Mouse (Mus musculus) MEL (cell line): ENCODE measurements around the gene Vpreb1. TPM values are rescaled to one million over a fixed set of nuclear protein-coding genes. Genes with fewer than 3 reads are reported as not detected.

ENCODE experiments used
- DNase-seq: peaks from one replicate; pipeline ENCODE4 v3.0.0; 2011; ENCODE audit warnings: low read depth, low spot score
- H3K27ac ChIP-seq: 2 replicates; pipeline ENCODE4 v1.5.1; 2012; ENCODE audit warnings: low read depth, mild to moderate bottlenecking, control low read depth, low read length, moderate library complexity; ENCODE audit not compliant: control insufficient read depth
- H3K27me3 ChIP-seq, 2 experiments: fragments of 150-350 bp in 1 of 2; sonication (generic) in 1 of 2; 2 replicates each; pipeline ENCODE4 v1.6.1; 2012; ENCODE audit warnings: low read length in 2 of 2, mild to moderate bottlenecking in 2 of 2, improper control_type of control experiment in 1 of 2, moderate library complexity in 1 of 2; ENCODE audit not compliant: insufficient read depth in 2 of 2, control insufficient read depth in 1 of 2
- H3K36me3 ChIP-seq, 2 experiments: 2 replicates each; pipeline ENCODE4 v1.6.1; 2012 to 2014; ENCODE audit warnings: low read length in 2 of 2, improper control_type of control experiment in 1 of 2, inconsistent platforms in 1 of 2, mild to moderate bottlenecking in 1 of 2; ENCODE audit not compliant: insufficient read depth in 2 of 2, control insufficient read depth in 1 of 2
- H3K4me1 ChIP-seq, 2 experiments: fragments of 150-350 bp in 1 of 2; sonication (generic) in 1 of 2; 2 replicates each; pipeline ENCODE4 v1.6.1; 2012; ENCODE audit warnings: low read length in 2 of 2, improper control_type of control experiment in 1 of 2, mild to moderate bottlenecking in 1 of 2; ENCODE audit not compliant: insufficient read depth in 2 of 2, control insufficient read depth in 1 of 2
- H3K4me3 ChIP-seq, 2 experiments: fragments of 150-350 bp in 1 of 2; sonication (generic) in 1 of 2; 2 replicates each; pipeline ENCODE4 v1.5.1; 2012; ENCODE audit warnings: low read depth in 2 of 2, low read length in 2 of 2, mild to moderate bottlenecking in 2 of 2, moderate library complexity in 2 of 2, control low read depth in 1 of 2, improper control_type of control experiment in 1 of 2; ENCODE audit not compliant: control insufficient read depth in 1 of 2, insufficient read depth in 1 of 2
- H3K79me2 ChIP-seq: 2 replicates; pipeline ENCODE4 v1.6.1; 2012; ENCODE audit warnings: mild to moderate bottlenecking, low read length, moderate library complexity; ENCODE audit not compliant: control insufficient read depth, poor library complexity, insufficient read depth
- H3K9ac ChIP-seq: 2 replicates; pipeline ENCODE4 v1.6.1; 2012; ENCODE audit warnings: low read depth, mild to moderate bottlenecking, control low read depth, low read length, moderate library complexity; ENCODE audit not compliant: control insufficient read depth, poor library complexity, severe bottlenecking
- H3K9me3 ChIP-seq: fragments of 150-350 bp; sonication (generic); replicated peaks from 2 replicates; pipeline ENCODE4 v1.6.1; 2012; ENCODE audit warnings: mild to moderate bottlenecking, low read length, improper control_type of control experiment, moderate library complexity; ENCODE audit not compliant: insufficient read depth
- CHD1 ChIP-seq: IDR thresholded peaks from 2 replicates; pipeline ENCODE4 v1.6.1; 2012; ENCODE audit warnings: low read depth, mild to moderate bottlenecking, inconsistent platforms, low read length, improper control_type of control experiment
- CHD2 ChIP-seq: IDR thresholded peaks from 2 replicates; pipeline ENCODE4 v1.6.1; 2011; ENCODE audit warnings: low read length, improper control_type of control experiment
- E2F4 ChIP-seq: IDR thresholded peaks from 2 replicates; pipeline ENCODE4 v1.6.1; 2011; ENCODE audit warnings: low read depth, low read length, improper control_type of control experiment, borderline replicate concordance
- ELF1 ChIP-seq: IDR thresholded peaks from 2 replicates; pipeline ENCODE4 v1.6.1; 2014; ENCODE audit warnings: low read depth, mild to moderate bottlenecking, inconsistent platforms, low read length, improper control_type of control experiment, moderate library complexity
- EP300 ChIP-seq, 2 experiments: IDR thresholded peaks; 2 replicates each; pipeline ENCODE4 v1.6.1; 2011; ENCODE audit warnings: improper control_type of control experiment in 2 of 2, low read length in 2 of 2, low read depth in 1 of 2, mild to moderate bottlenecking in 1 of 2
- ETS1 ChIP-seq: IDR thresholded peaks from 2 replicates; pipeline ENCODE4 v1.6.1; 2012; ENCODE audit warnings: low read depth, mild to moderate bottlenecking, inconsistent platforms, low read length, improper control_type of control experiment, moderate library complexity
- GABPA ChIP-seq: IDR thresholded peaks from 2 replicates; pipeline ENCODE4 v1.6.1; 2012; ENCODE audit warnings: low read depth, mild to moderate bottlenecking, inconsistent platforms, low read length, improper control_type of control experiment, moderate library complexity
- GATA1 ChIP-seq: IDR thresholded peaks from 2 replicates; pipeline ENCODE4 v1.6.1; 2011; ENCODE audit warnings: low read depth, low read length, improper control_type of control experiment
- KAT2A ChIP-seq: conservative IDR thresholded peaks from 2 replicates; pipeline ENCODE4 v1.6.1; 2012; ENCODE audit warnings: low read depth, low read length, improper control_type of control experiment, inconsistent platforms
- MAFK ChIP-seq: IDR thresholded peaks from 2 replicates; pipeline ENCODE4 v1.6.1; 2011; ENCODE audit warnings: low read depth, mild to moderate bottlenecking, low read length, improper control_type of control experiment, borderline replicate concordance
- MAX ChIP-seq: IDR thresholded peaks from 2 replicates; pipeline ENCODE4 v1.6.1; 2011; ENCODE audit warnings: low read length, improper control_type of control experiment
- MAZ ChIP-seq: IDR thresholded peaks from 2 replicates; pipeline ENCODE4 v1.6.1; 2012; ENCODE audit warnings: low read depth, mild to moderate bottlenecking, inconsistent platforms, low read length, improper control_type of control experiment
- MYB ChIP-seq: IDR thresholded peaks from 2 replicates; pipeline ENCODE4 v1.6.1; 2011; ENCODE audit warnings: mild to moderate bottlenecking, low read depth, low read length, improper control_type of control experiment
- MYC ChIP-seq: IDR thresholded peaks from 2 replicates; pipeline ENCODE4 v1.6.1; 2011; ENCODE audit warnings: low read depth, mild to moderate bottlenecking, low read length, improper control_type of control experiment, moderate library complexity
- NELFE ChIP-seq: IDR thresholded peaks from 2 replicates; pipeline ENCODE4 v1.6.1; 2011; ENCODE audit warnings: low read depth, low read length, improper control_type of control experiment
- POLR2AphosphoS5 ChIP-seq: IDR thresholded peaks from 2 replicates; pipeline ENCODE4 v1.6.1; 2012; ENCODE audit warnings: low read depth, borderline replicate concordance, mild to moderate bottlenecking, inconsistent platforms, low read length, moderate library complexity, mixed read lengths
- RAD21 ChIP-seq: IDR thresholded peaks from 2 replicates; pipeline ENCODE4 v1.6.1; 2011; ENCODE audit warnings: mild to moderate bottlenecking, low read depth, low read length, improper control_type of control experiment
- TAL1 ChIP-seq: IDR thresholded peaks from 2 replicates; pipeline ENCODE4 v1.6.1; 2012; ENCODE audit warnings: mild to moderate bottlenecking, inconsistent platforms, low read length, moderate library complexity, mixed read lengths
- TBP ChIP-seq: IDR thresholded peaks from 2 replicates; pipeline ENCODE4 v1.8.0; 2011; ENCODE audit warnings: low read depth, low read length, improper control_type of control experiment
- UBTF ChIP-seq: IDR thresholded peaks from 2 replicates; pipeline ENCODE4 v1.6.1; 2012; ENCODE audit warnings: low read depth, mild to moderate bottlenecking, inconsistent platforms, low read length, improper control_type of control experiment, moderate library complexity, borderline replicate concordance; ENCODE audit not compliant: insufficient read depth
- ZNF384 ChIP-seq: IDR thresholded peaks from 2 replicates; pipeline ENCODE4 v1.6.1; 2012; ENCODE audit warnings: low read depth, mild to moderate bottlenecking, inconsistent platforms, low read length, improper control_type of control experiment
- polyA plus RNA-seq, 2 experiments: library from polyadenylated mRNA; stranded (reverse) in 1 of 2; unstranded in 1 of 2; fragments of >175 nt in 1 of 2; fragments of >200 nt in 1 of 2; gene quantifications; 2 replicates each; pipeline versions ENCODE4 v1.2.1 to v1.2.4; 2012; ENCODE audit warnings: low replicate concordance in 2 of 2, low read depth in 1 of 2; ENCODE audit not compliant: insufficient read length in 2 of 2, insufficient read depth in 1 of 2, missing spikeins in 1 of 2
- total RNA-seq: library from RNA; depleted of rRNA; stranded (reverse); fragments of 300-350 nt; gene quantifications from 2 replicates; pipeline ENCODE4 v1.2.3, GENCODE M21; 2012

The Vpreb1 gene
- total and polyA plus RNA-seq, 3 experiments = 0.33 TPM; not detected in 2

- H3K79me2 ChIP-seq = no peaks in the 10 kb centered on the region
- TF ChIP-seq MAX (no peak), CHD2 (no peak), EP300 (IDR thresholded peaks at IDR 0.05; ENCODE audit: low read depth in 1 of 2, low read length in 2 of 2) (no peak), TAL1 (no peak), NELFE (no peak), KAT2A (no peak), GATA1 (no peak), UBTF (no peak), MAFK (no peak), MYB (no peak), MAZ (no peak), E2F4 (no peak), CHD1 (no peak), POLR2AphosphoS5 (no peak), TBP (no peak), ELF1 (no peak), ZNF384 (no peak), MYC (no peak), GABPA (no peak)
- no peak overlapping the region for H3K9ac ChIP-seq
- H3K9me3 ChIP-seq = no peaks in the 10 kb centered on the region
- H3K4me1 ChIP-seq = peaks cover 2 to 17% of the 10 kb centered on the region in 2 experiments; a peak in 3 of 4 replicates
- H3K4me3 ChIP-seq = no peak overlapping the region
- DNase-seq = no peak
- H3K27ac ChIP-seq = no peak overlapping the region
- peaks cover 0 to 1% of the 10 kb centered on the region in 2 experiments; a peak in 1 of 4 replicates for H3K27me3 ChIP-seq
- peaks cover 0 to 23% of the 10 kb centered on the region in 2 experiments; a peak in 2 of 4 replicates for H3K36me3 ChIP-seq
Measured at GRCm38 (mm10) chr16:16862288-16862687, 8.4 kb downstream of the Vpreb1 start.

GRCm38 (mm10) chr16:16856731-16857476 is 13.7 kb downstream of the Vpreb1 start:
- TF ChIP-seq RAD21 = no peak
- TF ChIP-seq ETS1 = no peak
- Histone ChIP-seq H3K27me3 (peaks cover 0 to 1% of the 10 kb centered on the region in 2 experiments; a peak in 1 of 4 replicates), H3K36me3 (no peaks in the 10 kb centered on the region), H3K27ac (no peak overlapping the region), H3K4me1 (no peaks in the 10 kb centered on the region; a peak in 1 of 4 replicates), H3K79me2 (no peaks in the 10 kb centered on the region), H3K9ac (no peak overlapping the region), H3K9me3 (no peaks in the 10 kb centered on the region), H3K4me3 (no peak overlapping the region)
- no peak for DNase-seq
